Mouse (Mus musculus): Measurements from ENCODE around the gene Fam214a. TPM values are rescaled to one million over a fixed set of nuclear protein-coding genes. Genes with fewer than 3 reads are reported as not detected.
A peak's percentile ranks its signal among the peaks of the same experiment; 100 is the strongest.

Gene Fam214a
- polyA plus RNA-seq, 1 experiment from 2014 or later = 3.7 TPM

DNA sequence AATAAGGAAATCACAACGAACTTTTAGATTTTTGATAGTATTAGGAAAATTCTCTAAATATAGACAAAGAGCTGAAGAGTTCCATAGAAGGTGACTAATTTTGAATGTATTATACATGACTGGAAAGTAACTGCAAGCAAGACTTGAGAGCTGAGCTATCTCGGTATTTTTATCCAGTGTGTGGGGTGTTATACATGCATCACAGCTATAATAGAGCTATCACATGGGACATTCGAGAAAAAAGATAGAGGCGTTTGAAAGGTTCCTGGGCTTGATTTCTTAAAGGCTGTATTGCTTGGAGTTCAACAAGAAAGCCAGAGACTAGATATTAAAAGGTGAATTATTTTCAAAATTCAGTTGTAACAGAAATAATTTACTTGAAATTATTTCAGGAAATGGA is 99.2 kb downstream of the Fam214a start:
- H3K9me3 ChIP-seq (ENCODE audit: control insufficient read depth, low read length) = no peaks in the 10 kb centered on the region
- H3K4me1 ChIP-seq (replicated peaks; ENCODE audit: control insufficient read depth, insufficient read depth, low read length) = no peaks in the 10 kb centered on the region
- no peaks in the 10 kb centered on the region for H3K27me3 ChIP-seq (replicated peaks; ENCODE audit: control insufficient read depth, insufficient read depth, low read length)
- ATAC-seq (replicated peaks; ENCODE audit: low FRiP score) = no peak
- no peak overlapping the region for H3K27ac ChIP-seq (ENCODE audit: low read depth, low read length)
- 82% methylated on average over 4 of the region's 4 CpGs for WGBS
- H3K36me3 ChIP-seq (ENCODE audit: control insufficient read depth, insufficient read depth, low read length) = peaks cover 4% of the 10 kb centered on the region
- H3K9ac ChIP-seq (ENCODE audit: low read depth, low read length) = no peak overlapping the region
- no peak overlapping the region for H3K4me2 ChIP-seq
- DNase-seq (ENCODE audit: low spot score) = no peak
- no peak overlapping the region for H3K4me3 ChIP-seq (ENCODE audit: low read depth, low read length)

DNA sequence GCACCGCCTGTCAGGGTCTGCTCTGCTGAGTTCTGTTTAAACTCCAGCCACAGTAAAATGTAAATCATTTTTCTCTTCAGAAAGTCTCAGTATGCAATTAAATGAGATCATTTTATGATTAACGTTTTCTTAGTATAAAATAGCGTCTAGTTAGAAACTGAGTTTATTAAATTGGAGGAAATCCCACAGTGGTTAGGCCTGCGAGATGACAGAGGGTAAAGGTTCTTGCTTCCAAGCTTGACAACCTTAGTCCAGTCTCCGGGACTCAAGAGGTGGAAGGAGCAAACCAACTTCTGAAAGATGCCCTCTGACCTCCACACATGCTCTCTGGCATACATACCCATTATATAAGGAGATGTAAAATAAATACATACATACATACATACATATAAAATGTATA is 102.4 kb downstream of the Fam214a start:
- Histone ChIP-seq H3K4me3 (ENCODE audit: low read depth, low read length) (no peak overlapping the region), H3K27me3 (replicated peaks; ENCODE audit: control insufficient read depth, insufficient read depth, low read length) (no peaks in the 10 kb centered on the region), H3K27ac (ENCODE audit: low read depth, low read length) (no peak overlapping the region), H3K36me3 (ENCODE audit: control insufficient read depth, insufficient read depth, low read length) (peaks cover 6% of the 10 kb centered on the region), H3K9ac (ENCODE audit: low read depth, low read length) (no peak overlapping the region), H3K4me2 (no peak overlapping the region), H3K4me1 (replicated peaks; ENCODE audit: control insufficient read depth, insufficient read depth, low read length) (no peaks in the 10 kb centered on the region), H3K9me3 (ENCODE audit: control insufficient read depth, low read length) (no peaks in the 10 kb centered on the region)
- WGBS = 89% methylated on average over 5 of the region's 5 CpGs
- ATAC-seq (replicated peaks; ENCODE audit: low FRiP score) = no peak
- DNase-seq (ENCODE audit: low spot score) = no peak

DNA sequence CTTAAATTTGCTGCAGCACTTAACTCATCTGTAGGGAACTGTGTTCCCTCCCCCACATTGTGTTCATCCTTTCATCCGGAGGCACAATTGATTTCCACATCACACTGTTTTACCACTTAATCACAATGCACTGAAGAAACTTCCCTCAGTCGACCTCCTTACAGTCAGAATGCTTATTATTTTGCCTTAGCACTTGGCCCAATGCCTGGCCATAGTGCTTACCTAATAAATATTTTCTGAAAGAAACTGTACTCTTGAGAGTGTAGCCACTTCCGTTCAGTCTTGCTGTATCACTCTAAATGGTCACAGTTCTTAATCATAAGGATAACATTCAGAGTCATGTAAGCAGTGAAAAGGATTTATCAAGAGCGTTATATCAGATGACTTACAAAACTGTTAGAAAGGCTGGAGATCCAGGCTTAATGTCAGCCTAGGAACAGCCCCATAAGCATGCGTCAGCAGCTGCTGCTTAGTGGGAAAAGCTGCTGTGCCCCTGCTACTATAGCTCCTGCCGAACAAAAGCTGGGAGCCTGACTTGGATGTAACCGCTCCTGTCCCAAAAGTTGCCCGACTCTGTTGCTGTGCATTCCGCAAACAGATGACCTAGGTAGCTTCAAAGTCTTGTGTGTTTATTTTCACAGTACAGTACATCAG is 112.1 kb downstream of the Fam214a start:
- Histone ChIP-seq H3K27me3 (replicated peaks; ENCODE audit: control insufficient read depth, insufficient read depth, low read length) (peaks cover 2% of the 10 kb centered on the region; the same call in 1 of the 2 replicates), H3K9ac (ENCODE audit: low read depth, low read length) (no peak overlapping the region), H3K4me1 (replicated peaks; ENCODE audit: control insufficient read depth, insufficient read depth, low read length) (no peaks in the 10 kb centered on the region), H3K4me2 (no peak overlapping the region), H3K27ac (ENCODE audit: low read depth, low read length) (no peak overlapping the region), H3K36me3 (ENCODE audit: control insufficient read depth, insufficient read depth, low read length) (no peaks in the 10 kb centered on the region), H3K4me3 (ENCODE audit: low read depth, low read length) (no peak overlapping the region), H3K9me3 (ENCODE audit: control insufficient read depth, low read length) (no peaks in the 10 kb centered on the region)
- ATAC-seq (replicated peaks; ENCODE audit: low FRiP score) = no peak
- WGBS = 76% methylated on average over 9 of the region's 9 CpGs
- DNase-seq (ENCODE audit: low spot score) = no peak

DNA sequence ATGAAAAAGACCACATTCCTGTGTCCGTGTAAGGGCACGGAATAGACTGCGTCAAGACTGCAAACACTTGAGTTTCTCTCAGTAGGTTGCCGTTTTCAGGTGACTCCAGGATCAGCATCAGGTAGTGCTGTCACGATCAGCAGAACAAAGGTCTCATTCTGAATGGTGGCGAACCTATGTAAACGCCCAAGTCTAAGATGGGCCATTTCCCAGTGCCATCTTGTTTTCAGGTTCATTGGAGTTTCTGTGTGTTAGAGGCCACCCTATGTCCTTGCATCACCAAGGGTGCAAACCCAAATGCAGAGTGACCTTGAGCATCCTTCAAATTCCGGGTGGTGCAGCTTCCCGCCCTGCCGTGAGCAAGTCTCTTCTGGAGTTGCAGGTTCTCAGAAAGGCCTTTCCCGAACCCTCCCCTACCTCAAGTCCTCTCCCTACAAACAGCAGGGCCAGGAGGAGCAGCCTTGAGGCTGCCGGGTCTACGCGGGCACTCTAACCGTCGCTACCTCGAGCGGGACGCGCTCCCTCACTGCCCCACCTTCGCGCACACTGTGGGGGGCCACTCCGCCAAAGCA is 117.9 kb downstream of the Fam214a start, which contains the start of gene Myo5a:
Myo5a (plus strand) TSS at position 559 of the 572 bp plus-strand sequence.
- Histone ChIP-seq H3K4me1 (replicated peaks; ENCODE audit: control insufficient read depth, insufficient read depth, low read length) (no peaks in the 10 kb centered on the region), H3K9ac (ENCODE audit: low read depth, low read length) (peak within 1 kb of the TSS; percentile 80), H3K27ac (ENCODE audit: low read depth, low read length) (peak within 1 kb of the TSS; percentile 69), H3K27me3 (replicated peaks; ENCODE audit: control insufficient read depth, insufficient read depth, low read length) (peaks cover 14% of the 10 kb centered on the region), H3K4me2 (peak within 1 kb of the TSS; percentile 98), H3K4me3 (ENCODE audit: low read depth, low read length) (peak within 1 kb of the TSS; percentile 78), H3K36me3 (ENCODE audit: control insufficient read depth, insufficient read depth, low read length) (no peaks in the 10 kb centered on the region), H3K9me3 (ENCODE audit: control insufficient read depth, low read length) (no peaks in the 10 kb centered on the region)
- DNase-seq (ENCODE audit: low spot score) (no peak), ATAC-seq (replicated peaks; ENCODE audit: low FRiP score) (no peak; the same call in 1 of the 2 replicates)
- WGBS = 21% methylated on average over 23 of the region's 23 CpGs

DNA sequence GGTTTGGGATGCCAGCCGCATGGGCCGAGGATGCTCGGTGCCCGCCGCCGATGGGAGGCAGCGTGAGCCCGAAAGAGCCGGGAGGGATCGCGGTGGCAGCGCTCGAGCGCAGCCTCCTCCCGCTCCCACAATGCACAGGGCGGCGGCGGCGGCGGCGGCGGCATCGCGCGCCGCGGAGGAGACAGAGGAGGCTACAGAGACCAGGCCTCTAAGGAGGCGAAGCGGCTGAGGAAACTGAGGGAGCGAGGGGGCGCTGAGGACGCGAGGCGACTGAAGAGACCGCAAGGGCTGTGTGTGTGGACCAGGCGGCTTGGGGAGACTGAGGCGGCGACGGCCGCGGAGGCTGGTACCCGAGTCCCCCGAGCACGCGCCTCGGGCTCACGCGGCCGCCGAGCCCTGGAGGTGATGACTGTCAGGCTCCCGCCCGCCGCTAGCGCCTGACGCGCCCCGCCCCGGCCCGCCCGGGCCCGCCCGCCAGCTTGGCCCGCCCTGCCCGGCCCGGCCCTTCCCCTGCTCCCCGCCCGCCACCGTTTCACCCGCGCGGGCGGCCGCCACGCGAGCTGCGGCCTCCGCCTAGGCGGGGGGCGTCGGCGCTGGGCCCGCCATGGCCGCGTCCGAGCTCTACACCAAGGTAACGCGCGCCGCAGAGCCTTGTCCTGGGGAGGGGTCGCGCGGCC is 118.5 kb downstream of the Fam214a start:
- ATAC-seq (replicated peaks; ENCODE audit: low FRiP score) (peak; percentile 99), DNase-seq (ENCODE audit: low spot score) (peak; percentile 84)
- WGBS = under 1% methylated on average over 77 of the region's 92 CpGs
- H3K9ac ChIP-seq (ENCODE audit: low read depth, low read length) = peak overlapping the region; percentile 80
- H3K4me3 ChIP-seq (ENCODE audit: low read depth, low read length) = peak overlapping the region; percentile 78
- H3K27me3 ChIP-seq (replicated peaks; ENCODE audit: control insufficient read depth, insufficient read depth, low read length) = peaks cover 14% of the 10 kb centered on the region
- no peaks in the 10 kb centered on the region for H3K9me3 ChIP-seq (ENCODE audit: control insufficient read depth, low read length)
- H3K4me1 ChIP-seq (replicated peaks; ENCODE audit: control insufficient read depth, insufficient read depth, low read length) = no peaks in the 10 kb centered on the region
- no peaks in the 10 kb centered on the region for H3K36me3 ChIP-seq (ENCODE audit: control insufficient read depth, insufficient read depth, low read length)
- peak overlapping the region; percentile 98 for H3K4me2 ChIP-seq
- H3K27ac ChIP-seq (ENCODE audit: low read depth, low read length) = peak overlapping the region; percentile 69

DNA sequence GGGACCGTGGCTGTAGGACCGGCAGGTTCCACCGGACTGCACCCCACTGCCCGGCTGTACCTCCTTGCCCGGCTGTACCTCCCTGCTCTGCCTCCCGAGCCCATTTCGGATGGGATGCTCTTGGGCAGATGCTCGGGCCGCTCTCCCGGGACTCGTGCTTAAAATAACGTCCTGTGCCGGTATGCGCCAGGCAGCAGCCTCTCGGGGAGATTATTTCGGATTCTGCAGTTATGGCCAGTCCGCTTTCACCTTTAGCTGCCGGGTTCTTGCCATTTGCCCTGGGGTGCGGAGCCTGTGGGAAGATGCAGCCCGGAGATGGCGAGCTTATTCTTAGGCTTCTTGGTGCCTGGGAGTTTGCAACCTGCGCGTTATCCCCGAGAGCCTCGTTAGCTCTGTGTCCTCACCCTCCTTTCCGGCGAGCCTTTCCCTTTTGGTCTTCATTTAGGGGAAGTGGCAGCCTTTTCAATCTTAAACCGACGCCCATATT is 119.1 kb downstream of the Fam214a start:
- Histone ChIP-seq H3K9me3 (ENCODE audit: control insufficient read depth, low read length) (no peaks in the 10 kb centered on the region), H3K36me3 (ENCODE audit: control insufficient read depth, insufficient read depth, low read length) (no peaks in the 10 kb centered on the region), H3K27ac (ENCODE audit: low read depth, low read length) (peak overlapping the region; percentile 69), H3K27me3 (replicated peaks; ENCODE audit: control insufficient read depth, insufficient read depth, low read length) (peaks cover 14% of the 10 kb centered on the region), H3K4me3 (ENCODE audit: low read depth, low read length) (peak overlapping the region; percentile 78), H3K4me2 (peak overlapping the region; percentile 98), H3K4me1 (replicated peaks; ENCODE audit: control insufficient read depth, insufficient read depth, low read length) (no peaks in the 10 kb centered on the region), H3K9ac (ENCODE audit: low read depth, low read length) (peak overlapping the region; percentile 80)
- DNase-seq (ENCODE audit: low spot score) (peak; percentile 68), ATAC-seq (replicated peaks; ENCODE audit: low FRiP score) (no peak)
- WGBS = under 1% methylated on average over 29 of the region's 29 CpGs

DNA sequence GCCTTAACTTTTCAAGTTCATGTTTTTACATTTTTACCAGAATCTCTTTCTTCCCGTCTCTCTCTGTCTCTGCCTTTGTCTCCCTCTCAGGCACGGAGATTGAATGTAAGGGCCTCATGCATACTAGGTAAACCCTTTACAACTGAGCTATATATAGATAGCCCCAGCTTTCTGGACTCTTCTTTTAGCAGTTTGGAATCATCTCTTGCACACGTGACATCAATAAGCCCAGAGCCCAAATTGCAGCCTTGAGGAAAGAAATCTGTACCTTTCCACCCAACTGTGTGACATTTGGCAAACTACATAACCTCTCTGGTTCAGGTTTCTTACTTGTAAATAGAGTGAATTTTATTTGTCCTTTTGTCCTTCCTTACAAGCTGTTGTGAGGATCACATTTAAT is 119.7 kb downstream of the Fam214a start:
- ATAC-seq (replicated peaks; ENCODE audit: low FRiP score) (no peak), DNase-seq (ENCODE audit: low spot score) (no peak)
- Histone ChIP-seq H3K4me3 (ENCODE audit: low read depth, low read length) (peak overlapping the region; percentile 78), H3K4me2 (peak overlapping the region; percentile 98), H3K9me3 (ENCODE audit: control insufficient read depth, low read length) (no peaks in the 10 kb centered on the region), H3K4me1 (replicated peaks; ENCODE audit: control insufficient read depth, insufficient read depth, low read length) (no peaks in the 10 kb centered on the region), H3K9ac (ENCODE audit: low read depth, low read length) (no peak overlapping the region), H3K27me3 (replicated peaks; ENCODE audit: control insufficient read depth, insufficient read depth, low read length) (peaks cover 14% of the 10 kb centered on the region), H3K36me3 (ENCODE audit: control insufficient read depth, insufficient read depth, low read length) (no peaks in the 10 kb centered on the region), H3K27ac (ENCODE audit: low read depth, low read length) (no peak overlapping the region)
- 50% methylated on average over 3 of the region's 3 CpGs for WGBS

DNA sequence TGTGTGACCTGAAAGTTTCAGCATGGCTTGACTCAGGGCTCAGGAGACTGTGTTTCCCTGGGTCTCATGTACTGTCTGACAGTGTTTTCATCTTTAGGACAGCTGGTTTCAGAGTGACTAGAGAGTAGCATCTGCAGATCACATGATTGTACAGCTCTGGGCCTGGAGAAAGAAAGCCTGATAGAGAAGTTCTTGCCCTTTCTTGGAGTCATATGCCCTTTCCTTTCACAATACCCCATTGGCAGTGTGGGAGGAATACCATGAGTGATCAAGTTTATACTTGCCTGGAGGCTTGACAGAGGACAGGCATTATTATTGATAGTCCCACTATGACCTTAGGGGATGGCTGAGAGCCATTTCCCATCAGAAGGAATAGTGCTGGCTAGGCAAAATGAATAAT is 124.5 kb downstream of the Fam214a start:
- Histone ChIP-seq H3K36me3 (ENCODE audit: control insufficient read depth, insufficient read depth, low read length) (no peaks in the 10 kb centered on the region), H3K4me3 (ENCODE audit: low read depth, low read length) (no peak overlapping the region), H3K4me2 (no peak overlapping the region), H3K9ac (ENCODE audit: low read depth, low read length) (no peak overlapping the region), H3K9me3 (ENCODE audit: control insufficient read depth, low read length) (no peaks in the 10 kb centered on the region), H3K27ac (ENCODE audit: low read depth, low read length) (no peak overlapping the region), H3K27me3 (replicated peaks; ENCODE audit: control insufficient read depth, insufficient read depth, low read length) (peaks cover 3% of the 10 kb centered on the region), H3K4me1 (replicated peaks; ENCODE audit: control insufficient read depth, insufficient read depth, low read length) (no peaks in the 10 kb centered on the region)
- ATAC-seq (replicated peaks; ENCODE audit: low FRiP score) (no peak), DNase-seq (ENCODE audit: low spot score) (no peak)
